Mouse (Mus musculus): ENCODE results near the gene Zfp110.

- TF ChIP-seq CTCF (IDR thresholded peaks at IDR 0.05; ENCODE audit: insufficient read depth, low read depth, low read length) = no peak
- TF ChIP-seq POLR2A (IDR thresholded peaks at IDR 0.05; ENCODE audit: insufficient read depth, low read depth, low read length) = no peak
Measured at GRCm38 (mm10) chr7:12787333-12787732, 47.2 kb upstream of the Zfp110 start.
